Mouse (Mus musculus) liver, postnatal 0 days (tissue): Measurements from ENCODE around the gene Ckap2.

ENCODE experiments used
- CTCF ChIP-seq: sonication (generic); IDR thresholded peaks from 2 replicates; pipeline ENCODE4 v1.5.1; 2016; ENCODE audit warnings: antibody characterized with exemption, low read depth
- EP300 ChIP-seq: IDR thresholded peaks from 2 replicates; pipeline ENCODE4 v1.6.1; 2016; ENCODE audit warnings: antibody characterized with exemption, low read depth, mild to moderate bottlenecking

- TF ChIP-seq CTCF (no peak), EP300 (no peak)
Measured at GRCm38 (mm10) chr8:22148367-22148740, 37.3 kb downstream of the Ckap2 start.
